Mouse (Mus musculus) neutrophil, adult 83 days (primary cell): Measurements from ENCODE around the gene Rem2. TPM values are rescaled to one million over a fixed set of nuclear protein-coding genes. Genes with fewer than 3 reads are reported as not detected.

Source experiments
- total RNA-seq, 2 experiments: library from RNA; stranded (reverse); gene quantifications; one replicate each; pipeline ENCODE4 v1.2.4; 2023

Gene Rem2
- total RNA-seq, result under 1 TPM in 1 of 2 experiments, not detected in 1; 0.18 TPM

DNA sequence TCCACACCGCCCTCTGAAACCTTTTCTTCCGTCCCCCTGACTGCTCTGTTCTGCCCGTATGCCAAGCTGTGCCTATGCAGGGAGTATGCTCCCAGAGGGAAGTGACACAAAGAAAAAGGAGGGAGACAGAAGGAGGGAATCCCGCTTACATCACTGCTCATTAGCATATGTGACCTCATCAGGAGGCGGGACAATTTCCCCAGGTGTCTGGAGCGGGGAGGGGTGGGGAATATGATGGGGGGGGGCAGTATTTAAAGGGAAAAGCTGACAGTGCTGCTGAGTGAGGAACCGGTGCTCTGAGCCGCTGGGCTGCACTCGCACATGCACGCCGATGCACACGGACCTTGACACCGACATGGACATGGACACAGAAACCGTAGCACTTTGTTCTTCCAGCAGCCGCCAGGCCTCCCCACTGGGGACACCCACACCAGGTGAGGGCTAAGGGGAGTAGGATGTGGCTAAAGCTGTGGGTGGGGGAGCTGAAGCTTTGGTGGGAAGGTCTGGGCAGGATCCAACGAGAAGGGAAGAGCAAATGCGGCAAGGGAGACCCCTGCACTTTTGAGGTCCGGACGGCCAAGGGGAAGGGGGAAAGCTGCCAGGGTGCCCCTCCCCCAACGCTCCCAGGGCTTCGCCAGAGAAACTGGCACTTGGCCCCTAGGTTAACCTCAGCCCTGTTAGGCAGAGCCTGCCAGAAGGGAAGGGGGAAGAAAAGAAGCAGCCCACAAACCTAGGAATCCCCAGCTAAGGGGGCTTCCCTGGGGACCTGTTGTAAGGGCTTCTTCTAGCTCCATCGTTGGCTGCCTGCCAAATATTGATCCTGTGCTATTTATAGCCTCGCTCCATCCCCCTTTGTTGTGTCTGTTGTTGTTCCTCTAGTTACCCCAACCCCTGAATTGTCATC lies at the start of gene Rem2:
Gene Rem2 (plus strand): TSS at position 160 of the 904 bp plus-strand sequence.

DNA sequence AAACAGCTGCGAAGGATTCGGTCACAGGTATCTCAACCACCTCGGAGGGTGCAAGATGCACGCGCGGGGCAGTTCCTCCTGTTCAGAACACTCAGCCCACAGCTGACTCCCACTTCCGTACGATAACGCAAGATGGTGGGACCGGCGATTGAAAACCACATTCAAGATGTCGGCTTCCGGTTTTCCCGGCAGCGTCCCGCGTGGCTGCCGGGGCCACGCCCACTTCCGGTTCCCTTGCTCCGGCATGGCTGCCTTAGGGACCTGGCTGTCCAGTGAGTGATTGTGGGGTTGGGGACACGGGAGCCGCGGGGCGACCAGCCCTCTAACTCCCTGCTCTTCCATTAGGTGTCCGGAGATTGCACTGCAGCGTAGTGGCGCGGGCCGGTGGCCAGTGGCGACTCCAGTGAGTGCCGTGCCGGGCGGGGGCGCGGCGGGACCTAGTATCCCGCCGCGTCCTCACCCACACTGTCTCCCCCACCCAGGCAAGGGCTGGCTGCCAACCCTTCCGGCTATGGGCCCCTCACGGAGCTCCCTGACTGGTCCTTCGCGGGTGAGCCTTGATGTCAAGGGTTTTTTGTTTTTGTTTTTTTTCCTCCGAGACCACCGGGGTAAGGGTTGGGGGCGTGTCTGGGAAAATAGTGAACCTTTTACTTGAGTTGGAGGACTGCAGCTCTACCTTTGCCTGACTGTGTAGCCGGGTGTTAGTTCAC lies 49.1 kb upstream of the Rem2 start, which contains the start of gene Mrpl52:
Gene Mrpl52 (plus strand): TSS at position 221 of the 710 bp plus-strand sequence.

DNA sequence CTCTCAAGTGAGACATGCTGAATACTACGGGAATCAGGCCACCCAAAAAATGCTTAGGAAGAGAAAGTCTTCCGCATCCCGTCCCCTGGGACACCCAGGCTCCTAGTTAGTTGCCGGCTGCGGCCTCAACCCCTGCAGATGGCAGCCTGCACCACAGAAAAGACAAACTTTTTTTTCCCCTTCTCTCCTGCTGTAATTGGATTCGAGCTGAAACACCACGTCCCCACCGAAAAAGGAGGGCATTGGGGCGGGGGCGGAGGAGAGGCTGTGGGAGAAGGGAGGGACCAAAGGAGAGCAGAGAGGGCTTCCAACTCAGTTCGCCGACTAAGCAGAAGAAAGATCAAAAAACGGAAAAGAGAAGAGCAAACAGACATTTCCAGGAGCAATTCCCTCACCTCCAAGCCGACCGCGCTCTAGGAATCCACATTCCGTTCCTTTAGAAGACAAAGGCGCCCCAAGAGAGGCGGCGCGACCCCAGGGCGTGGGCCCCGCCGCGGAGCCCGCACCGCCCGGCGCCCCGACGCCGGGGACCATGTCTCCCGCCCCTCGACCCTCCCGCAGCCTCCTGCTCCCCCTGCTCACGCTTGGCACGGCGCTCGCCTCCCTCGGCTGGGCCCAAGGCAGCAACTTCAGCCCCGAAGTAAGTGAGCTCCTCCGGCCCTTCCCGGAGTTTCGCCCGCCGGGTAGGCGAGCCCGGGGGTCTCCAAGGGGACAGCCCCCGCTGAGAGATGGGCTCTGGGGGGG lies 44.4 kb upstream of the Rem2 start, which contains the start of gene Mmp14:
Gene Mmp14 (plus strand): TSS at position 279 of the 744 bp plus-strand sequence.

DNA sequence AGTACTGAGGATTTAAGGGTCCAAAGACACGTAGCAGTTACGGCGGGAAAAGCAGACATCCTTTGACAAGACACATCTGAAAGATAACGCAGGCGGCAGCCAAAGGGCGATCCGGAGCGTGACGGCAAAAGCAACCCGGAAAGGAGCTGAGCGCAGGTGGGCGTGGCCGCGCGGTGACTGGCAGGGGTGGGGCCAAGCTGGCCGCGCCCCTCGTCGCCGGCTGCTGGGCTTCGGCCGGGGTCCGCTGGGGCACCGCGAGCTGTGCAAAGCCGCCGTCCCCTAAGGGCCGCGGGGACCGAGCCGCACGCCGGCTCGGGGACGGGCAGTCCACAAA lies 12.0 kb upstream of the Rem2 start, which contains the start of gene Lrp10:
Gene Lrp10 (plus strand): TSS at position 179 of the 334 bp plus-strand sequence.

Other genes with a start within 250 kb of the Rem2 start
- 10 to 100 TPM; 60.7 to 65.5 TPM for gene Dad1, start 222.0 kb upstream of the Rem2 start, total RNA-seq
- 10 to 100 TPM; 18.0 to 19.4 TPM for gene Abhd4, start 221.9 kb upstream of the Rem2 start, total RNA-seq
- not detected for gene Olfr49, start 191.2 kb upstream of the Rem2 start, total RNA-seq
- 10 to 100 TPM; 39.9 to 43.0 TPM for gene Oxa1l, start 115.3 kb upstream of the Rem2 start, total RNA-seq
- 10 to 100 TPM; 20.7 to 26.1 TPM for gene Slc7a7, start 58.3 kb upstream of the Rem2 start, total RNA-seq
- 10 to 100 TPM; 38.9 to 39.9 TPM for gene Mrpl52, start 49.2 kb upstream of the Rem2 start, total RNA-seq
- gene Mmp14, start 44.5 kb upstream of the Rem2 start, total RNA-seq, result 1 to 10 TPM; 1.1 to 2.8 TPM
- 10 to 100 TPM; 82.6 to 82.9 TPM for gene Lrp10, start 12.0 kb upstream of the Rem2 start, total RNA-seq
- gene Prmt5, start 41.4 kb downstream of the Rem2 start, total RNA-seq, result 10 to 100 TPM; 12.8 to 13.9 TPM
- 10 to 100 TPM; 26.8 to 31.2 TPM for gene Haus4, start 78.5 kb downstream of the Rem2 start, total RNA-seq
- gene Ajuba, start 101.5 kb downstream of the Rem2 start, total RNA-seq, result under 1 TPM; 0.20 to 0.22 TPM
- gene 4931414P19Rik, start 129.9 kb downstream of the Rem2 start, total RNA-seq, result 1 to 10 TPM; 3.4 to 6.2 TPM
- gene Psmb5, start 141.9 kb downstream of the Rem2 start, total RNA-seq, result 10 to 100 TPM; 56.3 to 74.9 TPM
- under 1 TPM in 1 of 2 experiments, not detected in 1; 0.07 TPM for gene Psmb11, start 145.3 kb downstream of the Rem2 start, total RNA-seq
- gene Gm17606, start 164.9 kb downstream of the Rem2 start, total RNA-seq, result not detected
- 1 to 10 TPM; 1.9 to 3.7 TPM for gene Cdh24, start 165.3 kb downstream of the Rem2 start, total RNA-seq
- 10 to 100 TPM; 29.0 to 31.1 TPM for gene 1700123O20Rik, start 210.1 kb downstream of the Rem2 start, total RNA-seq
- gene Acin1, start 210.8 kb downstream of the Rem2 start, total RNA-seq, result 100 to 1,000 TPM; 245 to 254 TPM
- under 1 TPM; 0.40 to 0.70 TPM for gene Gm29776, start 222.7 kb downstream of the Rem2 start, total RNA-seq
- gene Cebpe, start 236.1 kb downstream of the Rem2 start, total RNA-seq, result 100 to 1,000 TPM; 181 to 183 TPM